Mouse (Mus musculus): ENCODE data around the gene Dcaf1.

- TF ChIP-seq CTCF (IDR thresholded peaks at IDR 0.05; ENCODE audit: low read depth, low read length) (no peak), POLR2AphosphoS5 (IDR thresholded peaks at IDR 0.05; ENCODE audit: insufficient replicate concordance, low read depth, low read length) (no peak), GATA1 (IDR thresholded peaks at IDR 0.05; ENCODE audit: borderline replicate concordance, low read length) (no peak), TAL1 (conservative IDR thresholded peaks at IDR 0.05; ENCODE audit: low read depth, low read length) (no peak)
Measured at GRCm38 (mm10) chr9:106780086-106780485, 41.6 kb upstream of the Dcaf1 start.
